Mouse (Mus musculus) kidney, adult 2 months (tissue): Measurements from ENCODE around the gene Rassf3.

Experiments
- CTCF ChIP-seq: fragments of 200-500 bp; conservative IDR thresholded peaks from 2 replicates; pipeline ENCODE4 v1.5.1; 2011; ENCODE audit warnings: low read depth, mild to moderate bottlenecking, control low read depth, low read length, moderate library complexity, mixed read lengths; ENCODE audit not compliant: insufficient read depth, insufficient read length
- POLR2A ChIP-seq: fragments of 200-500 bp; IDR thresholded peaks from one replicate; pipeline ENCODE4 v1.6.1; 2011; ENCODE audit warnings: low read depth, low read length, control low read depth

GRCm38 (mm10) chr10:121367780-121368179, 108.4 kb downstream of the Rassf3 start:
- no peak for TF ChIP-seq POLR2A
- TF ChIP-seq CTCF: no peak
